Mouse (Mus musculus) layer of hippocampus, adult 11-12 months (tissue): Measurements from ENCODE around the gene Ppm1l.
"Not testable (repeated sequence)": the region's sequence is repeated elsewhere in the genome, so short reads cannot be mapped to it uniquely, and the experiment has no call there.

Experiments used
- DNase-seq: peaks from one replicate; pipeline ENCODE4 v3.0.0; 2022; ENCODE audit warnings: low spot score

The Ppm1l gene

DNA sequence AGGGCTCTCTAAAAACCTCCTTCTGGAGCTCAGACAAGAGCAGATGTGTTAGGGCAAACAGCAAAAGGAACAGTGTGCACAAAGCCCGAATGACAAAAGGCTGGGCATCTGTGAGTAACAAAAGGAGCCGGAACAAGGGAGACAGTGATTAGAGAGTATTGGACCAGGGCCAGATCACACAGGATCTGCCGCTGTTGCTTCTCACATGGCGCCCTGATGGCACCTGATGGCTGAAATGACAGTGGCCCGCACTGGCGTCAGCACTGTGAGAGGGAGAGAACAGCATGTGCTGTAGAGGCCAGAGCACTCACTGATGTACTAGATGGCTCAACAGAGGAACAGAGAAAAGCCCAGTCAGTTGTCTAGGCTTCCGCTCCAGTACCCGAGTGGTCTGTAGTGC, 226.3 kb downstream of the Ppm1l start:
- peak; percentile 84 for DNase-seq

GRCm38 (mm10) chr3:69543730-69544129, 227.1 kb downstream of the Ppm1l start:
- no peak for DNase-seq

GRCm38 (mm10) chr3:69545017-69545416, 228.4 kb downstream of the Ppm1l start:
- no peak for DNase-seq

DNA sequence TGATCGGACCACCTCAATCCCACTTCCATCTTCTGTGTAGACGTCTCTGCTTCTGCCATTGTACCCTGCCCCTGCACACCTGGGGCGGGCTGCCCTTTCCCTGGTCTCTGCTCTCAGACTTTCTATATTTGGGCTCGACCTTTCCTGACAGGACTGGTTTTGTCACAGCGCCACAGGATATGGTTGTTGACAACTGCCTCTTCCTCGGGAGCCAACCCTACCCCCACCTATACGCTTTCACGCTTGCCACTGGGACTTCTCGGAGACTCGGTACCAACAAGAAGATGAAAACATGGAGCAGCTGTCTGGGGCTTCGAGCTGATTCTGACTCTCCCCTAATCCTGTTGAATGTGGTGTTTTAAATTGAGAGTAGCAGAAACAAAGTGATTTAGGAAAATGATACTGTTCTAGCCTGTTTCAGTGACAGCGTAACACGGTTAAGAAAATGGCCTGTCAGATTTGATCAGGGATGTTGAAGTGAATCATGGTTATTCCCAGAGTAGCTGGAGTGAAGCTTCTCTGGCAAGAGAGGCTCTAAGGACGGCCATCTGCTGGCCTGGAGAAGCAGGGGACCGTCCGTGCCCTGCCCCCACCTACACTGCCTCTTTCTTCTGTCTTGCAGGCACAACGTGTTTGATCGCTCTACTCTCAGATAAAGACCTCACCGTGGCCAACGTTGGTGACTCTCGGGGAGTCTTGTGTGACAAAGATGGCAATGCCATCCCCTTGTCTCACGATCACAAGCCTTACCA, 232.2 kb downstream of the Ppm1l start:
- DNase-seq, result no peak

DNA sequence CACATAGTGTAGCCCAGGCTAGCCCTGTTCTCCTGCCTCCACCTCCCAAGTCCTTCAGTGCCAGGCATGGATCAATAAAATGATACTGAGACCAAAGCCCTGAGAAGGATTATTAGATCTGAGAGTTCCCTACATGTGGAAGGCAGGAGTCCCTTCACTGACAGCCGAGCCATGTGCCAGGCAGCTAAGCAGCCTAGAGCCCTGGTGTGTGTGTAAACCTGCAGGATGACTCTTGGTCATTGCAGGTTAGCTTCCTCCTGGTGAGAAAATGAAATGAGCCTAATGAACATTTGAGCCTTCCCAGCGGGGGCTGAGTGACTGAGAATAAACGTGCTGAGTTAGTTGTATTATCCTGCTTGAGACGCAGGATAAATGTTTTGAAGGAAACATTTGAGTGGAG, 232.9 kb downstream of the Ppm1l start:
- no peak for DNase-seq

DNA sequence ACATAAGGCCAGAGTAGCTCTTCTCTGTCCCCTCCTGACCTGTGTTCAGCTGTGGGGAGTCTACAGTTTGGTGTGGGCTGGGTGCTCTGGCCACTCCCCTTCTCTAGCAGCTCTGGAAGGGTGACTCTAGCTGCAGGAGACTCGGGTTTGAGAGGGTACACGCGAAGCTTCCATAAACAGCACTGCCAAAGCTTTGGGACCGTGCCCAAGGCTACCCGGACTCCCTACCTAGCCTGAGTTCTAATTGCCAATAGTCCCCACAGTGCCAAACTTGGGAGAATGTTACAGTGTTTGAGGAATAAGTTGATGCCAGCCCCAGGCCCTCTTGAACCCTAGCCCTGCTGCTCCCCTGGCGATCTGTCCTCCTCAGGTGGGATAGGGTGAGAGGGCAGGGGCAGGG, 238.8 kb downstream of the Ppm1l start:
- DNase-seq, result no peak

GRCm38 (mm10) chr3:69556092-69556778, 239.6 kb downstream of the Ppm1l start:
- DNase-seq, result no peak

DNA sequence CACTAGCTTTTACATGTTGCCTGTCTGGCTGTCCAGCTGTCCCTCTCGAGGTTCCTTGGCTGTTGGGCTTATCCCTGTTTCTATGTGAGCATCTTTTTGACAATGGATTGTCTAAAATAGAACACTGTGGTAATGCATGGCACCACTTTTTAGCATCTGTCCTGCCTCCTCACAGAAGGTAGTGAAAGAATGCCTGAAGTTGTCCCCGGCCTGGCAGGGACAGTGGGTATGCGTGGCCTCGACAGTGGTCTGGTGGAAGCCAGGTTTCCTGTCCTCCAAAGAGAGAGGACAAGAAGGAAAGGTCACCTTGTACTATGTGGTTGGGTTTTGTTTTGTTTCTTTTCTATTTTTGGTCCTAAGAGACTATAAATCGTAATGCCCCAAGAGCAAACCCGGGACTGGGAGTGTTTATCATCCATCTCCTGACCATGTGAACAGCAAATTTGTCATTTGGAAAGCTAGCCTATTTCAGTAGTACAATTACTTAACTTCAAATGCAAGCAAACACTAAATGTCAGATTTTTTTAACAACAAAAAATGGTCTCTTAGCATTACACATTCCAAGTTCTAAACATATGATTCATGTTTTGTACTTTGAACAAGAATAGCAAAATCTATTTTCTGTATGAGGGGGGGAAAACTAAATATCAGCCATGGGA, 242.8 kb downstream of the Ppm1l start:
- no peak for DNase-seq

DNA sequence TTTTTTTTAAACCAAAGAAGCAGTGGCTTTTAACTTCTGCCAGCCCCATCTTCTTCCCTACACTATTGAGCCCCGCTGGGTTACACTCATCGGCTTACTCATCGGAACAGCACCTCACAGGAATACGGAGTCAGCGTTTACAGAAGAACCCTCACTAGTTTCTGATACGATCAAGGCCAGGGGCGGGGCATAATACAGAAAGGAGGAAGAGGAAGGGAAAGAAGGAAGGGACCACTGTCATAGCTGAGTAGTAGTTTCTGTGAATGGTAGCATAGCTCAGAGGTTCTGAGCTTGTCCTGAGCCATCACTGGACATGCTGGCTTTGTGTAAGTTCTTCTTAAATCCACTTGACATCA, 243.3 kb downstream of the Ppm1l start:
- no peak for DNase-seq

DNA sequence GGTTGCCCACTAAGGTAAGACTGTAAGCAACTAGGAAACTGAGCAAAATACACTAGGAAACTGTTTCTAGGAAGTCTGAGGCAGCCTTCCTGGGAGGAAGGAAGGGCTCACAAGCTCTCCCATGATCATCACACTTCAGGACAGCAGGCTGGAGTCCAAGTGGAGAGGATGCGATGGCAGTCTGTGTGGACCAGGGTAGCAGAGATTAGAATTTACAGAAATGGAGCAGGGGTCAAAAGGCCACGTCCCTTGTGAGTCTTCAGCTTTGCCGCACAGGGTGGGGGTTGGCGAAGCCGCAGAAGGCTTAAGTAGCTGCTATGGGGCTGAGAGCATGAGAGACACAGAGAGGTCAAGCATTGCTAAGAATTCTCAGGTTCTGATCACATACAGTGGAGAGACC, 245.0 kb downstream of the Ppm1l start:
- DNase-seq, result no peak

- no peak for DNase-seq
These were observed 246.7 kb downstream of the Ppm1l start for GRCm38 (mm10) chr3:69563406-69563805.

- DNase-seq, result not testable (repeated sequence)
These were observed 248.9 kb downstream of the Ppm1l start for GRCm38 (mm10) chr3:69565586-69565985.

DNA sequence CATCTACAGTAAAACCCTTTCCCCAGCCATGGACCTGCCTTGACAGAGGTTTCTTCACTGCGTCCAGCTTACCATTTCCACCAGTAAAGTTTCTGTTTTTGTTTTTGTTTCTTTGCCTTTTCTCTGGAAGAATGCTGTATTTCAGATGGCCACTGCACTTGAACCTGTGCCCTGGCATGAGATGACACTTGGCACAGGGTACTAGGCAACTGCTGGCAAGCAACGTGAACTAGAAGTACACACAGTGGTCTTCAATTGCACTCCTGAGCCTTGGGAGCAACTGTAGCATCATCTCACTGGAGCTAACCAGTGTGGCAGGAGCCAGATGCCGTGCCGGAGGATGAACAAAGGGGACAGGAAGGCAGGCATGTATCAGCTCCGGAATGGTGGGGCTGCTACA, 255.9 kb downstream of the Ppm1l start:
- DNase-seq, result no peak

- DNase-seq, result no peak
These were observed 258.9 kb downstream of the Ppm1l start for GRCm38 (mm10) chr3:69575577-69575976.

GRCm38 (mm10) chr3:69576715-69577114, 260.1 kb downstream of the Ppm1l start:
- no peak for DNase-seq

DNA sequence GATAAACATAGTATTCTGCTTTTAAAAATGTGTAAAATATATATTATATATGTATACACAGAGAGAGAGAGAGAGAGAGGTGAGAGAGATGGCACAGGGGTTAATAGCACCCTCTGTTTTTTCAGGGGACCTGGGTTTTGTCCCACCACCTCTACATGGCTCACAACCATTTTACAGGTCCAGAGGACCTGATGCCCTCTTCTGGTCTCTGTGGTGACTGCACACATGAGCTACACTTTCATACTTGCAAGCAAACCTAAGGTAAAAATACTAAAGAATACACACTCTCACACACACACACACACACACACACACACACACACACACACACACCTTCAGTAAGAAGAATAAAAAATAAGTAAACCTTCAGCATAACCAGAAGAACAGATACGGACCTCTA, 262.1 kb downstream of the Ppm1l start:
- DNase-seq, result no peak

DNA sequence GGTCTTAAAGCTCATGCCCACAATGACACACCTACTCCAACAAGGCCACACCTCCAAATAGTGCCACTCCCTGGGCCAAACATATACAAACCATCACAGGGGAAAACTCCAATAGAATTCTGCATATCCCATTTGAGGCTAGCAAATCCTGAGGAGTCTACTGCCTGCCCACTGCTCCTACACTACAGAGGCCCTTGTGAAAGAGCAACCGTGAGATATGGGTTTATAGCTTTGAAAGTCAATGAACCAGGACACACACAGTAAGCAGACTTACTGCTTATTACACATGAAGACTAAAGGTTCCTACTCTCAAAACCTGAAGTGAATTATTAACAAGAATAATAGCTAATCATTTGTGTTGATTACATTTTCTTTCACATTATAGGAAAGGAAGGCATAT, 267.1 kb downstream of the Ppm1l start:
- DNase-seq, result no peak

DNA sequence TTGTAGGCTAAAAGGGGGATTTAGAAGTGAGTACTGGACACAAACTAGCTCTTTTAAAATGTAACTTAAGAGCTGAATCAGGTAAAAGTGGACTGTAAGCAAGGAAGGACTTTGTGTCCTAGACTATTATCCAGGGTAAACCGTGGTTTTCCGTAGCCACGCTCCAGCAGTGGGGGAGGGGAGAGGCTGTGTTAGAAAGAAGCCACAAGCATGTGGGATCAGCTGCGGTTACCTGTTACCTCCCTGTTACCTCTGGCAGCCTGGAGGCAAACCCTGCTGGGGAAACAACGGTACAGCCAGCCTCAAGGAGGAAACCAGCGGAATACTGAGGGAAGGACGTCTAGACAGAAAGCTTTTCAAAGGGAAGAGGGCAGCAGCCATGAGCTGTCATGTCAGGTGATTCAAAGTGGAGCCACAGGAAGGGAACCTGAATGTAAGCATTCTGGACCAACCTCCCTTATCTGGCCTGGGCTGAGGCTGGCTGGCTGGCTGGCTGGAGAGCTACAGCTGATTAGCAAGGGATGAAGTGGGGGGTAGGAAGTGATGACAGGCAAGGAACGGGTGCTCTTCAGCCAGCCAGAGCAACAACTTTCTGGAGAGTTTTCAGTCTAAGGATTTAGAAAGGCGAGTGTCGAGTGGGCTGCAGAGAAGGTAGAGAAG, 271.6 kb downstream of the Ppm1l start:
- no peak for DNase-seq

GRCm38 (mm10) chr3:69593426-69593825, 276.8 kb downstream of the Ppm1l start:
- no peak for DNase-seq

DNA sequence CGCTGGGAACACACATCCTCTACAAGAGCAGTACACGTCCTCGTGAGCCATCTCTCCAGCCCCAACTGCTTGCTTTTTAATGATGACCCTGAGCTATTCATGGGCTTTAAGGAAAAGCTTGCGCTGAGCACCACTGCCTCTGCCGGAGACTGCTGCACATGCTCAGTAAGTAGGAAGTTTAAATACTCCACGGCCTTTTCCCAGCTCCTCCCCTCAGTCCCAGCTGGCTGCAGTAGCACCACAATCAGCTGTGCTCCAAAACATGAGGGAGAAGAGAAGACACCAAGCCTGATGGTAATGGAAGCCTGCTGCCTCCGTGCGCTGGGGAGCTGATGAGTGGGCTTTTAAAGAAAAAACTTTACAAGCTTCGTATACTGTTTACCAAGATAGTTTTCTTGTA, 277.4 kb downstream of the Ppm1l start:
- no peak for DNase-seq

DNA sequence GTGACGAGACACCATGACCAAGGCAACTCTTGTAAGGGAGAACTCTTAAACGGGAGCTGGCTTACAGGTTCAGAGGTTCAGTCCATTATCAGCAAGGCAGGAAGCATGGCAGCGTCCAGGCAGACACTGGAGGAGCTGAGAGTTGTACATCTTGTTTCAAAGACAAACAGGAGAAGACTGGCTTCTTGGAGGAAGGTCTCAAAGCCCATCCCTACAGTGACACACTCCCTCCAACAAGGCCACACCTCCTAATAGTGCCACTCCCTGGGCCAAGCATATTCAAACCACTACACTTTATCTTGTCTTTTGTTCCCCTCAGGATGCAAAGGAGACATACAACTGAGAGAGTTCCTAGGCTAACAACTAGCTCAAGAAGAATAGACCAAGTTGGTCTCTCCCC, 279.5 kb downstream of the Ppm1l start:
- DNase-seq, result no peak

DNA sequence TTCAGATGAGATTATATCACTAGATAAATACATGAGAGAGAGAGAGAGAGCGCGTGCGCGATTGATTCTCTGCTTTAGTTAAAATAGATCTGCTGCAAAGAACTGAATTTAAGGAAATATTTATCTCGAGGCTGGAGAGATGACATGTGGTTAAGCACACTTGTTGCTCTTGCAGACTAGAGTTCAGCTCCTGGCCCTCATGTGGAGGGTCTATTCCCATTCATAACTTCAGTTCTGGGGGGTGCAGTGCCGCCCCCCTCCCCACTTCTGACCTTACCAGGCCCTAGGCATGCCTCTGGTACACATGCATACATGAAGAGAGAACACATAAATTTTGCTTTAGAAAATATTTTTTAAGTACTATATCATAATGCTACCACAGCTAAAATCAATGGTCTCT, 280.6 kb downstream of the Ppm1l start:
- no peak for DNase-seq

DNA sequence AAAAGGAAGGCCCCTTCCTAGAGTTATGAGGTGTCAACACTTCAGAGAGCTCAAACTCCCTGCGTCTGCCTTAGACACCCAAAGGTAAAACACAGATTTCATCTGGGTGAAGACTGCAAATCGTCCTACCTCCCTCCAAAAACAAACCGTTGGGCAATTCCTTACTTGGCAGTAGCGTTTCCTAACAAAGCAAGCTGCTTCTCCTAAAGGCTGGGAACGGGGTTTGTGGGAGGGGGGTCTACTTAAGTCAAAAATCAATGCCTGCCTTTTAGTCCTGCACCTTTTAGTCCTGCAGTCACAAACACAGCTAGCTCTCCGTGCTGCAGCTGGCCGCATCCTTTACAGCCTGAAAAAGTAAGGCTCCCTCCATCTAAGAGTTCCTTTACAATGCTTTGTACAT, 281.2 kb downstream of the Ppm1l start:
- DNase-seq, result no peak
